Mouse (Mus musculus) midbrain, embryonic 12.5 days (tissue): ENCODE measurements at regions not wholly inside any gene's neighbourhood (a gene's known extent, or its start where the extent isn't known, plus 50 kb on each side); places are given as distances from the start of the nearest gene placed in this dataset.

ENCODE experiments used
- ATAC-seq: fragments of 200-750 bp; cut with Nextera tagmentation; 2 replicates; pipeline ENCODE4 v1.8.0; 2017; ENCODE audit warnings: low read depth, moderate TSS enrichment, moderate library complexity; ENCODE audit not compliant: low FRiP score
- H3K27ac ChIP-seq: fragments of 300-500 bp; sonication (generic); replicated peaks from 2 replicates; pipeline ENCODE4 v1.5.1; 2016; ENCODE audit warnings: mild to moderate bottlenecking
- H3K27me3 ChIP-seq: fragments of 300-500 bp; sonication (generic); 2 replicates; pipeline ENCODE4 v1.6.1; 2016; ENCODE audit warnings: mild to moderate bottlenecking
- H3K36me3 ChIP-seq: fragments of 300-500 bp; sonication (generic); 2 replicates; pipeline ENCODE4 v1.6.1; 2016
- H3K4me1 ChIP-seq: fragments of 300-500 bp; sonication (generic); 2 replicates; pipeline ENCODE4 v1.6.1; 2016
- H3K4me2 ChIP-seq: fragments of 300-500 bp; sonication (generic); replicated peaks from 2 replicates; pipeline ENCODE4 v1.6.1; 2016; ENCODE audit warnings: mild to moderate bottlenecking, moderate library complexity
- H3K4me3 ChIP-seq: fragments of 300-500 bp; sonication (generic); 2 replicates; pipeline ENCODE4 v1.5.1; 2016; ENCODE audit warnings: mild to moderate bottlenecking
- H3K9ac ChIP-seq: fragments of 300-500 bp; sonication (generic); replicated peaks from 2 replicates; pipeline ENCODE4 v1.6.1; 2016; ENCODE audit warnings: mild to moderate bottlenecking, moderate library complexity
- H3K9me3 ChIP-seq: fragments of 300-500 bp; sonication (generic); 2 replicates; pipeline ENCODE4 v1.6.1; 2016; ENCODE audit warnings: mild to moderate bottlenecking
- WGBS: fragments of 180-500 bp; shearing (Covaris S2); methylation state at CpG from one replicate; pipeline ENCODE4 v1.1.7; 2016; 5-methylcytosine and 5-hydroxymethylcytosine counted together

DNA sequence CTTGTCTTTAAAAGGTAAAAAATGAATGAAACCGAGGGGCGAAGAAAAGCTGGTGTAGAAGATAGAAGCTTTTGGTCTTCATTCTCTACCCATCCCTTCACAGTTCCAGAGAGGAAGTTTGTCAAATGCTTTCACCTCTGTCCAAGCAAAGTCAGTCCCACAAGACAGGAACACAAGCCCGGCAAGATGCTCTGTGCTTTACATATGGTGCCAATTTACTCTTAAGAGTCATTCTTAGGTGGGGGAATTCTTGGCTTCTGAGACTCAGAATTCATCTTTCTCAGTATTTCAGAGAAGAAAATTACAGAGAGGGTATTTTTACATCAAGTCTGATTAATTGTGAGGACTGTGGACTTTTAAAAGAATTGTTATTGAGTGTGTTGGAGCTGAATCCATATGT lies 511.4 kb downstream of the Adra2a start:
- no peak overlapping the region for H3K4me2 ChIP-seq
- H3K27ac ChIP-seq, result no peak overlapping the region
- no peaks in the 10 kb centered on the region for H3K9me3 ChIP-seq
- no peaks in the 10 kb centered on the region for H3K4me1 ChIP-seq
- no peak for ATAC-seq
- no peaks in the 10 kb centered on the region for H3K36me3 ChIP-seq
- H3K9ac ChIP-seq, result no peak overlapping the region
- H3K4me3 ChIP-seq, result no peak overlapping the region
- H3K27me3 ChIP-seq, result no peaks in the 10 kb centered on the region
- 88% methylated on average over 3 of the region's 3 CpGs for WGBS

DNA sequence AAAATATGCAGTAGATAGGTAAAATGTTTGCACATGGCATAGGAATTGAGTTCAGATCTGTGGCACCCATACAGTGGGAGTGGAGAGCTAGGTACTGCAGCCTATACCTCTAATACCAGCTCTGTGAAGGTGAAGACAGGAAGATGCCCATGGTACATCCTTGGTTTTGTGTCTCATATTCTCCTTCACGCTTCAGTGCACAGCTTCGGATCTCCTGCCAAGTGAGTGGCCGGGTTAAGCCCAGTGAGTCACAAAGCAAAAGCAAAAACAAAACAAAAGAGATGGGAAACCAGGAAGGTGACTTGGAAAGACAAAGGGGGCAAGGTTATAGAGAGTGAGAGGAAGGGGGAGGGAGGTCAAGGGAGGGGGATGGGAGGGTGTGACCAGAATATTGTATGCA lies 514.0 kb downstream of the Adra2a start:
- Histone ChIP-seq H3K4me1 (no peaks in the 10 kb centered on the region), H3K4me3 (no peak overlapping the region), H3K27ac (no peak overlapping the region), H3K4me2 (no peak overlapping the region), H3K9me3 (no peaks in the 10 kb centered on the region), H3K27me3 (no peaks in the 10 kb centered on the region), H3K9ac (no peak overlapping the region), H3K36me3 (no peaks in the 10 kb centered on the region)
- WGBS, result 47% methylated on average over 3 of the region's 3 CpGs
- ATAC-seq, result no peak

- H3K4me2 ChIP-seq, result no peak overlapping the region
- 96% methylated on average over 2 of the region's 2 CpGs for WGBS
- no peaks in the 10 kb centered on the region for H3K4me1 ChIP-seq
- H3K27me3 ChIP-seq, result no peaks in the 10 kb centered on the region
- H3K9ac ChIP-seq, result no peak overlapping the region
- H3K9me3 ChIP-seq, result no peaks in the 10 kb centered on the region
- no peak overlapping the region for H3K4me3 ChIP-seq
- no peak for ATAC-seq
- no peaks in the 10 kb centered on the region for H3K36me3 ChIP-seq
- H3K27ac ChIP-seq, result no peak overlapping the region
Measured at GRCm38 (mm10) chr19:54583574-54583973, 539.6 kb downstream of the Adra2a start.

DNA sequence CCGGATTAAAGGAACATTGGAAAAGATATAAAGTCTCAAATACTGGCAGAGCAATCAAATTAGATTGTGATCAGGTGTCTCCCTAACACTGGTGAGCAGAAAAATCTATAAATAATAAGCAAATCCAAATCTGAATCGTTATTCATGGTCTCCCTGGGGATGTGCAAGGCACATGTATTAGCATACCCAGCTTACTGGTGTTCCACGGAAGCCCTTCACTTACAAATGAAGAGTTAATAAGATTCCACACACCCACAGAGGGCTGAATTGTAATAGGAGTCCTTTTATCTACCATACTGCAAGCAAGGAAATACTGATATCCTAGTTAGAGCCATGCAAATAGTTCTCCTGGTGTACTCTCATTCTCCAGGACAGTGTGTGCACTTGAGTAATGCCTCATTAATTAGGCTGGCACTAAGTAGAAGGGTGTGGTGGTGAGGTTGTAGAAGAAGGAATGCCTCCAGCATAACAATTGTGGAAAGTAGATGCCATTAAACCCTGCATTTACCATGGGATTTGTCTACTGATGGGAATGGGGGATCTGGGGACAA lies 540.8 kb downstream of the Adra2a start:
- Histone ChIP-seq H3K9me3 (no peaks in the 10 kb centered on the region), H3K27ac (no peak overlapping the region), H3K36me3 (no peaks in the 10 kb centered on the region), H3K4me1 (no peaks in the 10 kb centered on the region), H3K9ac (no peak overlapping the region), H3K4me3 (no peak overlapping the region), H3K27me3 (no peaks in the 10 kb centered on the region), H3K4me2 (no peak overlapping the region)
- 53% methylated on average over 3 of the region's 3 CpGs for WGBS
- ATAC-seq, result peak; percentile 56; the same call in 1 of the 2 replicates

- no peak for ATAC-seq
- Histone ChIP-seq H3K9me3 (no peaks in the 10 kb centered on the region), H3K9ac (no peak overlapping the region), H3K27ac (no peak overlapping the region; the same call in 1 of the 2 replicates), H3K4me3 (no peak overlapping the region), H3K36me3 (no peaks in the 10 kb centered on the region), H3K4me1 (no peaks in the 10 kb centered on the region), H3K4me2 (no peak overlapping the region), H3K27me3 (no peaks in the 10 kb centered on the region)
- 62% methylated on average over 1 of the region's 1 CpGs for WGBS
Measured at GRCm38 (mm10) chr19:54585326-54585725, 541.4 kb downstream of the Adra2a start.

DNA sequence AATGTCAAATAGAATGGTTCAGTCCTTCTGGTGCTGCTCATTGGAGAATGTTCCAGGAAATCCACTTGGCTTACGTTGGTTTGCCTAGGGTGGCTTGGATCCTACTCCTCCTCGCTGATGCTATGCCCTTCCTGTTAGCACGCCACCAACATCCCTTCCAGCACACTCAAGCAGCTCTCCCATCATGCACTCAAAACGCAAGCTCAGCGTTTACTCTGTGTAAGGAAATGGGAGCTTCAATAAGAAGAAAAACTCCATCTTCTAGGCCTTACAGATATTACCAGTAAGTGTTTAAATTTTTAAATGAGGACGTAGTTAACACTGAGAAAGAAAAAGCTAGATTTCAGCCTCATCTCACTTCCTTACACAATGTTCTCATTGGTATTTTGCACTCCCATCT lies 523.7 kb downstream of the Gpam start:
- 90% methylated on average over 6 of the region's 6 CpGs for WGBS
- no peaks in the 10 kb centered on the region for H3K27me3 ChIP-seq
- no peaks in the 10 kb centered on the region for H3K36me3 ChIP-seq
- ATAC-seq, result no peak
- H3K4me1 ChIP-seq, result no peaks in the 10 kb centered on the region
- no peak overlapping the region for H3K27ac ChIP-seq
- H3K9me3 ChIP-seq, result no peaks in the 10 kb centered on the region; the same call in 1 of the 2 replicates
- no peak overlapping the region for H3K9ac ChIP-seq
- no peak overlapping the region for H3K4me2 ChIP-seq
- no peak overlapping the region for H3K4me3 ChIP-seq

GRCm38 (mm10) chr19:54605346-54605745 lies 521.7 kb downstream of the Gpam start:
- Histone ChIP-seq H3K4me2 (no peak overlapping the region), H3K9me3 (no peaks in the 10 kb centered on the region; the same call in 1 of the 2 replicates), H3K27me3 (no peaks in the 10 kb centered on the region), H3K36me3 (no peaks in the 10 kb centered on the region), H3K9ac (no peak overlapping the region), H3K27ac (no peak overlapping the region), H3K4me3 (no peak overlapping the region), H3K4me1 (no peaks in the 10 kb centered on the region)
- WGBS, result 21% methylated on average over 1 of the region's 1 CpGs
- ATAC-seq, result no peak

GRCm38 (mm10) chr19:54616924-54617323 lies 510.1 kb downstream of the Gpam start:
- Histone ChIP-seq H3K27me3 (no peaks in the 10 kb centered on the region), H3K4me2 (no peak overlapping the region), H3K36me3 (no peaks in the 10 kb centered on the region), H3K9me3 (no peaks in the 10 kb centered on the region), H3K4me3 (no peak overlapping the region), H3K27ac (no peak overlapping the region), H3K4me1 (no peaks in the 10 kb centered on the region), H3K9ac (no peak overlapping the region)
- 60% methylated on average over 4 of the region's 4 CpGs for WGBS
- ATAC-seq, result no peak
